Mouse (Mus musculus) retina, postnatal 7 days (tissue): ENCODE results near the gene Fgf11.

Experiments
- DNase-seq: peaks from one replicate; pipeline ENCODE4 v3.0.0-alpha.2; 2012; ENCODE audit warnings: low read depth, low spot score

The Fgf11 gene

DNA sequence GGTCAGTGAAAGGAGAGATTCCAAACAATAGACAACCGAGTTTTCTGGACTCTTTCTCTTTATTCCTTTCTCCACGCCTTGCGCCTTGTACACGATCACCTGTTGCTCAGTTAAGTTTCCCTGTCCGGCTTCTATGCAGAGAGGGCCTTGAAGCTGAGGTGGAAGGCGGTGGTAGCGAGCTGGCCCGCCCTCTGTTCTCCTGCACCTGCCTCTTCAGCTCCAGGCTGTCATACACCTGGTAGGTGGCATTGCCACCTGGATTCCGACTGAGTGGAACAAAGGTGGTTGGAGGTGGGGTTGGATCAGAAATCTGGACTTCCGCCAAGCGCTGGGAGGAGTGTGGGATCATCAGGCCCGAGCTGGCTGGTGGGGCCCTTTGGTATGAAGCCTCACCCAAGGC, 14.9 kb upstream of the Fgf11 start:
- no peak for DNase-seq

DNA sequence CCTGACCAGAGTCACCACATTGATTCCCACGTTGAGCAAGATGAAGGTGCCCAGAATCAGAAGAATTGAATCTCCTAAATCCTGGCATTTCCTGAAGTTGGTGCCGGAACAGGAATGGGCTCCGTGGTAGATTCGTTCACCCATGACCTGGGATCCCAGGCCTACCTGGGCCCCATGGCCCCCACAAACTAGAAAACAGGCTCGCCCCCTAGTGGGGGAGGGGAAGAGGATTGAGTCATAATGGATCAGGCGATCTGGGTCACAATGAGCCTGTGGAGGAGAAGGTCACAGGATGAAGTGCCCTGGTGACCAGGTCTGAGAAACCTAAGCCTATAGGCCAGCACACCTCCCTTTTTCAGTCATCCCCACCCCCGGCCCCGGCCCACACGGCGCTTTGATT, 13.5 kb upstream of the Fgf11 start, which contains the start of gene Gm39566:
TSS of gene Gm39566 (minus strand) at position 144 of the 400 bp plus-strand sequence.
- no peak for DNase-seq

DNA sequence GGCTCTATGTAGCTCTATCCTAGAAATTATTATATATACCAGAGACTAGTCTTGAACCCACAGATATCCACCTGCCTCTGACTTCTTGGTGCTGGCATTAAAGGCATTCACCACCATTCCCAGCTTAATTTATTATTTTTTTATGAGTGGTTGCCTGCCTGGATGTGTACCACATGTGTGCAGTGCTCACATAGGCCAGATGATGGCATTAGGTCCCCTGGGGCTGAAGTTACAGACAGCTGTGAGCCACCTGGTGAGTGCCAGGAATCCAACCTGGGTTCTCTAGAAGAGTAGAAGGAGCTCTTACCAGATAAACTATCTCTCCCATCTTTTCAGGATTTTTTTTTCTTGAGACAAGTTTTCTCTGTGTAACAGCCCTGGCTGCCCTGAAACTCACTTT, 8.6 kb upstream of the Fgf11 start:
- DNase-seq = no peak

DNA sequence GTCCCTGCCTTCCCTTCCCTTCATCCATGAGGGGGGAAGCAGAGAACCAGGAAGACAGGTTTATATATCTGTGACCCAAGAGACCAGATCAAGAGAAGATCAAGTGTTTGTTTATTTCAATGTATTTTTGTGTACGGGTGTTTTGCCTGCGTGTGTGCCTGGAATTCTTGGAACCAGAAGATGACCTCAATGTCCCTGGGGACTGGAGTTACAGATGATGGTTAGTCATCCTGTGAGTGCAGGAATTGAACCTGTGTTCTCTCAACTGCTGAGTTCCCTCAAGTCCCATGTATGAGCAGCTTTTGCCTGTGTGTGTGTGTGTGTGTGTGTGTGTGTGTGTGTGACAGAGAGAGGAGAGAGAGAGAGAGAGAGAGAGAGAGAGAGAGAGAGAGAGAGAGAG, 6.0 kb upstream of the Fgf11 start:
- no peak for DNase-seq

DNA sequence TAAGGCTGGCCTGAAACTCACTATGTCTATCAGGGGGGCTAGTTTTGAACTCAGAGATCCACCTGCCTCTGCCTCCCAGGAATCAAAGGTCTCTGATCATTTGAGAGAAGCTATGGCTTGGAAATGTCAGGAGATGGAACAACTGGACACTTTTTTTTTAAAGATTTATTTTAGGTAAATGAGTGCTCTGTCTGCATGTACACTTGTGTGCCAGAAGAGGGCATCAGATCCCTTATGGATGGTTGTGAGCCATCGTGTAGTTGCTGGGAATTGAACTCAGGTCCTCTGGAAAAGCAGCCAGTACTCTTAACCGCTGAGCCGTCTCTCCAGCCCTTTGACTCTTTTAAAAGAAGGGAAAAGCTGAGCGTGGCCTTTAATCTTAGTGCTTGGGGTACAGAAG, 4.7 kb upstream of the Fgf11 start:
- DNase-seq = no peak

DNA sequence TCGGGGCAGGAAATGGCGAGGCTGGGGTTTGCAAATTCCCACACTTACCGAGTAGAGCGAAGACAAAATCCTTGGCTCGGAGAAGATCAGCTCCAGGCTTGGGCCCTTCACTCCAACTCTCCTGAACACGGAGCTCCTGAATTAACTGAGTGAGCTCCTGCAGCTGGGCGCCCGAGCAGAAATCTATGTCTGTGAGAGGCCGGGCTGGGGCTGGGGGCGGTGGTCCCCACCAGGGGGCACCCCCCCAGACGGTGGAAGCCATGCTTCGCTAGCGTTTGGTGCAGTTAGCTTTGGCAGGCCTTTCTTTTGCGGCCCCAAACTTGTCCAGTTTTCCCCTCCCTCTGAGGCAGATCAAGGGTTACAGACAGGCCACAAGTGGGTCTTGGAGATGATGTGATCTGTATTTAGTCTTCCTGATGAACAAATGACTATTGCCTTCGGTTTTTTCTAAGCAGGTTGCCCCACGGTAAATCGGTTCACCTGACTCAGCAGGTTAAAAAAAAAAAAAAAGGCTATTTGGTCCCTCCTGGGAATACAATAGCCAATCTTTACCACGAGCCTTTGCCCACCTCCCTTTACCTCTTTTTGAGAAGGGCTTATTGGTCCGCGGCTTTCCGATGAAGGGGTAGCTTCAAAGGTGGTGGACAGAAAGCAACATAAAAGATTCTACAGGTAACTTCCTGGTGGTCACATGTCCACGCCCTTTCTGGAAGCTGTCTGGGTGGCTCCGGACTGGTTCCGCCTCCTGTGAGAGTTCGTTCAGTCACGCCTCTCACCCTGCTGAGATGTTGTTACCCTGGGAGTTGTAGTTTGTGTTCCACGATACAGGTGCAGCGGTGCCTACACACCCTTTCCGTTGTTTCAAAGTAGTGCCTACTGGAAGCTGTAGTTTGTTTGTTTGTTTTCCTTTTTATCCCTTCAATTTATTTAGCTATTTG, 3.6 kb upstream of the Fgf11 start, which contains the start of gene Tmem102:
TSS of gene Tmem102 (minus strand) at position 653 of the 938 bp plus-strand sequence.
- no peak for DNase-seq

DNA sequence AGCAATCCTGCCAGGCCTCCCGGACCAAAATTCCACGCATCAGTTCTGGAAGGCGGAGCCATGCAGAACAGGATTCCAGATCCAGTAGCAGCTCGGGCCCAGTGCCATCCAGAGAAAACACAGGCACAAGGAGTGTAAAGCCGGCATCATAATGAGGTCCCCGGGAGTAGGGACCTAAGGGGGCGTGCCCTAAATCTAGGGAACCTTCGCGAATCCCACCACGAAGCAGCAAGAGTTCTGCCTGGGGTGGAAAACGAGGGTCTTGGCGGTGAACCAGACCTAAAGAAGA, 2.9 kb upstream of the Fgf11 start:
- DNase-seq = no peak

DNA sequence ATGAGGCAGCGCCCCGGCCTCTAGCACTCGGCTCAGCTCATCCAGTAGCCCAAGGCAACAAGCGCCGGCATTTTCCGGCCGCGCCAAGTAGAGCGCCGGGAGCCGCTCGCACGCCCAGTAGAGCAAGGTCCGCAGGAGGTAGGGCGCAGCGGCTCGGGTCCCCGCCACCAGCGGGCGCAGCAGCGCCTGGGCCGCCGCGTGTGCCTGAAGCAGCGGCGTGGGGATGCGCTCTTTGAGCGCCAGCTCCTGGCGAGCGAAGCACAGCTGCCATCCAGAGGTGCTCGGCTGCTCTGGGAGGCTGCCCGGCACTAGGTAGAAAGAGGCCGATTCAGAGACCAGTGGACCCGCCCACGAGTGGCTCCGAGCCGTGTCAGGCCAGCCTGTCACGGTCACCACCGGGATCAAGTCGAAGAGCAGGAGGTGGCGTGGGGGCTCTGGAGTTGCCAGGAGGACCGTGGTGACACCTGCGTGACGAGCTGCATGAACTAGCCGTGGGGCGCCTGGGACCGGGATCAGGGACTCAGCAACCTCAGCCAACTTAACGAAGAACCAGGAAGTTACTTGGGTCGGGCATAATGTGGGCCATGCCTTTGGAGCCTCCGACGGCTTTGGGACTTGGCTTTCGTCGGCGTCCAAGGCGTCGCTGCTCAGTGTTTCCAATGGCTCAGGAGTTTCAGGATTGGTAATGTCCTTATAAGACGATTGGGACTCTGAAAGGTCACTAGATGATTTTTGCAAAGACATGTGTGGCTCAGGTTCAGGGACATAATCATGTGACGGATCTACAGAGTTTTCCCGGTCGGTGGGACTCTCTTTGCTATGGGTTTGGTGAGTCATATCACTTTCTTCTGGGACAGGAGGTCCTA, 2.4 kb upstream of the Fgf11 start:
- peak; percentile 63 for DNase-seq

DNA sequence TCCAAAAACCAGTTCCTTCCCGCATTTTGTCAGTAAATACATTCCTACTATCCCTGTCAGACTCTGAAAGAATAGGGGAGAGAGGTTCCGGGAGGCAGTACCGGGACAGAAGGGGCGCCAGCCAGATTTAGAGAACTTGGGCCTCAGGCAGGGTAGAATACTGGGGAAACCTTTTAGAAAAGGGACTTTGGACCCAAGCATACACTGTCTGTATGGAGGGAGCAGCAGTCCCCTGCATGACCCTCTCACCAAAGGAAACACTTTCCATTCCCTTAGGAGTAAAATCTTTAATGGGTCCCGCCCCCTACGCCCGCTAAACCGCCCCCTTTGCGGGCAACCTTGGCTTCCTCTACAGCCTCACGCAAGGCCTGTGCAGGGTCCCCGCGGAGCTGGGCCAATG, 1.7 kb upstream of the Fgf11 start:
- DNase-seq = no peak

DNA sequence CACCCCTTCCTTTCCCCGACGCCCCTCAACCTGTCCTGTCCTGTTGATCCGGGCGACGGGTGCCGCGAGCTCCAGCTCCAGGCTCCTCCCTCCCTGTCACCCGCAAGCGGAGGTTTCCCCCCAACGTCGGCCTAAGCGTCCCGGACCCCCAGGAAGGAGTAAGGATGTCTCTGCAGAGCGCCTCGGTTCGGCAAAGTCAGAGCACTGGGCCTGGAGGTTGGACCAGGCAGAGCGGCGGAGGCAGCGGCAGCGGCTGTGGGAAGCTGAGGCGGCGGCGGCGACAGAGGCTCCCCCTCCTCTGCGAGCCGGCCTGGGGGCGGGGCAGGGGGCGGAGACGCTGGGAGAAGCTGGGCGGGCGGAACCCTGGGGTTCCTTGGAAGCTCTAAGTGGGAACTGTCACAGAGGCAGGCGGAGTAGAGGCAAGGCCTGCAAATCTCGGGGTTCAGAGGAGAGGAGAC, 1.0 kb upstream of the Fgf11 start:
- DNase-seq = peak; percentile 64

DNA sequence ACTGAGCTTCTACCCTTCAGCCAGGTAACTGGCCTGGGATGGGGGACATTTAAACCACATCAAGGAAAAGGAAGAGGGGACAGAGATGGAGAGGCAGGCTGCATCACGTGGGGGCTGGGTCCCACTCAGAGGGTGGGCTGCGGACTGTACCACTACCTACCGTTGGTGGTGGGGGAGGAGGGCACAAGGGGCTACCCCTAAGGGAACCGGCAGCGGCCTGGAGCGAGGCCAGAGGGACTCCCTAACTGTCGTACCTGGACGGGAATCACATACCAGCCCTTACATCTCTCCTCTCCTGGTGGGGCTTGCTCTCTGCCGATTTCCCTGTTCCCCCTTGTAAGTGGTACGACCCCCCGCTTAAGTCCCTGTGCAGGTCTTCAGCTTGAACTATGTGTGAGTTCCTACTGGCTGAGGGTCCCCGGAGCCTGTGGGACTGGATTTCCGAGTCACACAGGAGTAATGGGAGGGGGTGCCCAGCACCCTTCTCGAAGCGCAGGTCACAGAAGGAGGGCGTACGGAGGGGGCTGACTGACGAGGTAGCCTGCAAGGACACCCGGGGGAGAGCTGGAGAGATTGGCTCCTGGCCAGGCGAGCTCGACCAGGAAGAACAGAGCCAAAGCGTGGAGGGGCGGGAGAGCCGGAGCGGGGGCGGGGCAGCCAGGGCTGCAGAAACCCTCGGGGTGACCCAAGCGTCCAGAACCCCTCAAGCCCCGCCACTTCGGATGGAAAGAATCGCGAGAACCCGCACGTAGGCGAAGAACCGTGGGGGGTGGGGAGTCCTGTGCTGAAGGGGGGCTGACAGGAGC, 1.1 kb downstream of the Fgf11 start:
- DNase-seq = peak; percentile 73

DNA sequence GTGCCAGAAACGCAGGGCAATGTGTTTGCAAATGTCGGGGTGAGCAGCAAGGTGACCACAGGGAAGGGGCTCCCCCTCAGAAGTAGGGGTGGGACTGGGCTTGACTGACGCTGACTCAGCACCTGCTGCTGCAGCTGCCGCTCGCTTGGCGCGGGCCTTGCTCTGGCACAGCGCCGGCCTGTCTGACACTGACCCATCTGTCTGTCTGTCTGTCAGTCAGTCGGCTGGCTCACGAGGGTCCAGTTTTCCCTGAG, 1.6 kb downstream of the Fgf11 start:
- DNase-seq = no peak

DNA sequence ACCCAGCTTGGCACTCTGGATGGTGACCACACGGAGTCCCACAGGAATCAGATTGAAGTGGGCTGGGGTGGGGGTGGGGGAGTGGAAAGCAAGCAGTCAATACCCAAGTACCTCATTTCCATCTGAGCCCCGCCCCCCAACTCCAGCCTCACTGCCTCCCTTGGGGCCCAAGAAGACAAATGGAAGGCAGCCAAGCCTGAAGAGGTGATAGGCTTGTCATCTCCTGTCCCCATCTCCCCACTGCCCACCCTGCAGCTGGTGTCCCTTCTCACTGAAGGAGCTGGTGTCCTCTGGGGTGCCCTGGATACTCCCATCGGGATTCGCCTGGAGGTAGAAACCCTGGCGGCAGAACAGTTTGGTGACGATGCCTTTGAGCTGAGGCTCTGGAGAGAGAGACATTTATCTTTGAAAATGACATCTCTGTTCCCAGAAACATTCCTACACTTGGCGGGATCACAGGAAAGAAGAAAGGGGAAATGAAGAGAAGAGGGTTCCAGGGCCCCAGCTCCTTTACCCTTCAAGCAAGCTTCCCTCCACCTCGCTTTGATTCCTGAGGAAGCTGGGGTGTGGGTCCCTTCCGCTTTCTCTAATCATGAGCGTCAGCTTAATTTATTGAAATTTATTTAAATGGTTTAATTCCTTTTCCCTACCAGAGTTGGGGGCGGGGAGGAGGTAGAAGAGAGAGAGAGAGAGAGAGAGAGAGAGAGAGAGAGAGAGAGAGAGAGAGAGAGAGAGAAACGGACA, 2.1 kb downstream of the Fgf11 start:
- DNase-seq = no peak

DNA sequence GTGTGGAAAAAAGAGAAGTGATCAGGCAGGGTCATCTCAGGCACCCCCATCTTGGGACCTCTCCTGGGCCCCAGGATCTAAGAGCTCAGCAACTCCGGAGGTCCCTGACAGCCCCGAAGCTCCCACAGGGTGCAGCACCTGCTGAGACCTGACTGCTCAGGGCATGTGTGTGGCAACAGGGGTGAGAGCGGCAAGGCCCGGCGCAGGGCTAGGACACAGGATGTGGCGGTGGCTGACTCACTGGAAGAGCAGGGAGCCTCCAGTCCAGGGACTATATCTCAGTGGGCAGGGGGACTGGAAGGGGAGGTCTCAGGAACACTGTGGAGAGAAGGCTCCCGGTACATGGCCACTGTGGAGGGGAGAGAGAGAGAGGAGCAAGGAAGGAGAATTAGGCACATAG, 3.7 kb downstream of the Fgf11 start:
- no peak for DNase-seq

DNA sequence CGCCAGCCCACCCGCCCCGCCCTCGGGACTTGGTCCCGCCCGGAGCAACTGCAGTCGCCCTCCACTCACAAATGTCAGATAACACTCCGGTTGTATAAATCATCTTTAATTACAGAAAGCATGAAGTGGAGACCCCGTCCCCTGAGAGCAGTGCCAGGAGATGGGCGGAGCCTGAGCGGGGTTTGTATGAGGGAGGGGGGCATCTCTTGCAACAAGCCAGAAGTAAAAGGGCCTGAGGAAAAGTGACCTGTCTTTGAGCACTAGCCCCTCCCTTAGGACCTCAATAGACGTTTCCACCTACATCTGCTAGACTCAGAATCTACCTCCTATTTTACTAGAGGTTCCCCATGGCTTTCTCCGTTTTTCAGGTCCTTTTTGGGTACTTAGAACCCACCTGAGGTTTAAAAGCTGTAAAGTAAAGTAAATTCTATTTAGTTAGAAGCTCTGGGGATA, 5.6 kb downstream of the Fgf11 start:
- no peak for DNase-seq

DNA sequence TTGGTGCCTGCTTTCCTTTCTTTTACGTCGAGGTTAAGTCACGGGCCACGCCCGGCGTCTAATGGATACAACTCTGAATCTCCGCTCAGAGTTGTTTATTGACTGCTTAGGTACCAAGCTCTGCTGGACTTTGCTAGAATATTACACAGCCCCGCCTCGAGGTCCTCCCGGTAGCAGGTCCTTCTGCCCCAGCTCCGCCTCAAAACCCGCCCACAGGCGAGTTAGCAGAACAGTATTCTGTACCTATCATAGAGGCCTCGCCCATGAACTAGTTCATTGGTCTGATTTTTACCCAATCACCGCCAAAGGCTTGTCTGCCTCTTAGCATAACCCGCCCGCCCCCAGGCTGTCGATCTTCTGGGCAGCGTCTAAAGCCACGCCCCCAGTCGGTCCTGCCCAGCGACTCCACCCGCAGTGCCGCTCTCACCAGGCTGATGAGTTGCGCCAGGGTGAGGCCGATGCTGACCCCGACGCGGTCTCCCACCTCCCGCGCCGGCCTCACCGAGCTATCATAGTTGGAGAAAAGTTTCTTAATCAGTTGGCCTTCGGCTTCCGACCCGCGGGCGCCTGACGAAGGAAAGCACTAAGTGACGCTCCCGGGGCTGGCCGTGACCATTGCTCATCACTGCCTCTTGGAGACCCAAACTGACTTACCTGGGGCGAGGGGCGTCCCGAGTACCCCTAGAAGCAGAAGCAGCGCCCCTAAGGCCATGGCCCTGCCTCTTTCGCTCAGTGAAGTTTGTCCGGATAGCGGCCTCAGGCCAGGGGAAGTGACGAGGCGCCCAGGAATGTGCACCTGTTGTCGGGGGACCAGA, 6.3 kb downstream of the Fgf11 start, which contains the start of gene Chrnb1:
TSS of gene Chrnb1 (minus strand) at position 776 of the 815 bp plus-strand sequence.
- DNase-seq = peak; percentile 86

DNA sequence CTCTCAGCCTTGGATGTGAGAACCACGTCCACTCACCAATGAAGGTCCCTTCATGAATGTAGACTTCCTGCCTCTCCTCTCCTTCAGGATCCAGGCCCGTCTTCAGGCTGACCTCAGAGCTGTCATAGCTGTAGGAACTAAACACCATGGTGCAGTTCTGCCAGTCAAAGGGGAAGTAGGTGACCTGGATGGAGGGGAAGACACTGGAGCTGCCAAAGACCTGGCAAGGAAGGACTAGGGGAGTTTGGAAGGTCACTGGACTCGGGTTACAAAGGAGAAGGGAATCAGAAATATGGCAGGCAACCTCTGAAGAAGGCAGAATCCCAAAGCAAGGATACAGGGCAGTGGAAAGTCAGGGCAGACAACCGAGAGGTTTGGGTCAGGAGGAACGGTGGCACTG, 8.2 kb downstream of the Fgf11 start:
- DNase-seq = no peak

DNA sequence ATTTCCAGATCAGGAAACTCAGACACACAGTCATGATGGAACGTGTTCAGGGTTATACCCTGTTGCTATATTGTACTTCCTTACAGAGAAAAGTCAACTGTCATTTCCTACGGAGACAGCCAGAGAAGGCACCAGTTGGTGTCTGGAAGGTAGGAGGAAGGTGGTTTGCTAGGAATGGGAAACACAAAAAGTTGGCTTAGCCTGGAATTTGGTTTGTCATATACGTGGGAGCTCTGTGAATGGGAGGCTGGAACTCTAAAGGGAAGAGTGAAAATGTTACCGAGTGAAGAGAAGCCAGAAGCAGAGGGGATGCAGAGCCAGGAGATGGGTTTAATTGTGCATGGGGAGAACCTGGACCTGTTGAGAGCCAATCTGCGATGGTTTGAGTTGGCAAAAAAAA, 10.2 kb downstream of the Fgf11 start:
- DNase-seq = no peak

DNA sequence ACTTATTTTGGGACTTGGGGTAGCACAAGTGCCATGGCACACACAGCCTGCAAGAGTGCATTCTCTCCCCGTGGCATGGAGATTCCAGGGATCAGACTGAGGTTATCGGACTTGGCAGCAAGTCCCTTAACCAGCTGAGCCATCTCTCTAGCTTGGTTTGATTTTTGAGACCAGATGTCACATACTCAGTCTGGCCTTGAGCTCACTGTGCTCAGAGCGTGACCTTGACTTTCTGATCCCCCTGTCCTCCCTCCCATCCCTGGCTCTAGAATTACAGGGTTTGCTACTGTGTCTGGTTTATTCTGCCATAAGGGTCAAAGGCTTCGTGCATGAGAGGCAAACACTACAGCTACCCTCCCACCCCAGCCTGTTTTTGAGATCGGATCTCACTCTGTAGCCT, 12.2 kb downstream of the Fgf11 start:
- DNase-seq = no peak

DNA sequence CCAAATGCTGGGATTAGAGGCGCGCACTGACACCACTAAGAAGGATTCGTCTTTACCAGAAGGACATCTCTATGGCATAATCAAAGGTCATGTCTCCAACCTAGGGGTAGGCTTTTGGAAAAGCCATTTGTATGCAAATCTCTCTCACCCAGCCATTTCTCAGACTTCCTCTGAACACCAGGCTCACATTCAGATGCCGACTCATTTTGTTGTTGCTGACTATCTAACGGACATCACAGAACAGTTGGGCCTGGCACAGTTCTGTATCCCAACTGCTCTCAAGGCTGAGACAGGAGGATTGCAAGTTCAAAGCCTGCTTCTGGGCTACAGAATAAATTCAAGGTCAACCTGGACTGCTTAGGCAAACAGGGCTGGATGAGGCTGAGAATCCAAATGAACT, 14.4 kb downstream of the Fgf11 start:
- DNase-seq = no peak
